ENCODE assay signal across 10 mouse cellular contexts in the genomic region with DNA sequence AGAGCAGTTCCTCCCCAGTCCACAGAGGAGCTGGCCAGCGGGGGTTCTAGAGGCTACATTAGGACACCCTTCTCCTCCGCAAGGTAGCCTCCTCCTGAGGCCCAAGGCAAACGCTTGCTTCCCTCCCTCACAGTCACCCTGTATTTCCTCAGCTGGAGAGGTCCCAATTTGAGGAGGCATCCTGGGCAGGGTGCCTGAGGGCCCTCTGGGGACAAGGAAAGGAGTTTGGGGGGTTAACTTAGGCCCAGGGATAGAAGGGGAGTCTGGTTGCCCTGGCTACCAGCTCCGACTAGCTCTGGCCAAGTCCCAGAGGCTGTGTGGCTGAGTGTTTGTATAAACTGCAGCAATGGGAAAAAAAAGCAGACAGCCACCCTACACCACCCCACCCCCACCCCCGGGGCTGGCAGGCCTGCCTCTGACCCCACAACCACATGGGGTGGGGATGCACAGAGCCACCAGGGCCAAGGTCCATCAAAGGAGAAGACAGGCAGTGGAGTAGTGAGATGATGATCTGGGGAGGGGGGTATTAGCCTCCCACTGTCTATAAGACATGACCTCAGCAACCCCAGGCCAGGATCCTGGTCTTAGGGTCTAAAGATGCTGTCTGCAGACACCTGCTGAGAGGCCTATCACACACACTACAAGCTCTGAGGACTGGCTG. TPM values are rescaled to one million over a fixed set of nuclear protein-coding genes. Genes with fewer than 3 reads are reported as not detected.
DNase-seq lines count a peak whose midpoint lies in the region; ATAC-seq lines count a peak whose summit lies in the region.
"Had no signal": no experiment of that assay in that cellular context is flagged by ENCODE, and none has a peak within 500 bp of the region (broad histone marks: within the 10 kb centered on the region; RNA-seq: fewer than 3 reads in every experiment).

No protein-coding gene starts in this region.

- no peaks in the 10 kb centered on the region for H3K36me3 ChIP-seq in heart, embryonic 12.5 days
- H3K36me3 ChIP-seq in embryonic facial prominence, embryonic 11.5 days (replicated peaks; ENCODE audit: control insufficient read depth, insufficient read depth, low read depth, low read length) = no peaks in the 10 kb centered on the region
- peaks cover 7% of the 10 kb centered on the region; the same call in 1 of the 2 replicates for H3K36me3 ChIP-seq in limb, embryonic 12.5 days
- peaks cover 3% of the 10 kb centered on the region; the same call in 1 of the 2 replicates for H3K36me3 ChIP-seq in midbrain, embryonic 14.5 days (ENCODE audit: control insufficient read depth, insufficient read depth, low read length)

- no peaks in the 10 kb centered on the region; the same call in 1 of the 2 replicates for H3K27me3 ChIP-seq in heart, embryonic 12.5 days (replicated peaks)
- H3K27me3 ChIP-seq in embryonic facial prominence, embryonic 11.5 days (ENCODE audit: control insufficient read depth, insufficient read depth, low read length) = no peaks in the 10 kb centered on the region
- H3K27me3 ChIP-seq in limb, embryonic 12.5 days = no peaks in the 10 kb centered on the region
- no peaks in the 10 kb centered on the region for H3K27me3 ChIP-seq in midbrain, embryonic 14.5 days (ENCODE audit: control insufficient read depth, insufficient read depth, low read length)

- no peaks in the 10 kb centered on the region for H3K9me3 ChIP-seq in heart, embryonic 12.5 days (replicated peaks)
- no peaks in the 10 kb centered on the region for H3K9me3 ChIP-seq in embryonic facial prominence, embryonic 11.5 days (replicated peaks; ENCODE audit: control insufficient read depth, low read length)
- H3K9me3 ChIP-seq in limb, embryonic 12.5 days = no peaks in the 10 kb centered on the region
- no peaks in the 10 kb centered on the region for H3K9me3 ChIP-seq in midbrain, embryonic 14.5 days (ENCODE audit: control insufficient read depth, low read length)

- DNase-seq in heart, adult 8-10 months (ENCODE audit: low spot score) = no peak
- no peak for DNase-seq in embryonic facial prominence, embryonic 11.5 days (ENCODE audit: low spot score)
- peak; percentile 41 for DNase-seq in midbrain, embryonic 14.5 days
- DNase-seq in spleen, postnatal 36 days (ENCODE audit: low spot score in 2 of 2) = no peak
- no peak for DNase-seq in gastrocnemius, adult 18-20 months (ENCODE audit: low spot score)
- DNase-seq in left cerebral cortex, postnatal 4 days = no peak

- peak overlapping the region; percentile 46; the same call in 1 of the 2 replicates for H3K9ac ChIP-seq in heart, embryonic 12.5 days
- 0 out of 2 replicates have a peak overlapping the region, but pooled peaks have one; percentile 15 for H3K9ac ChIP-seq in embryonic facial prominence, embryonic 11.5 days (replicated peaks; ENCODE audit: low read length)
- peak overlapping the region; percentile 54 for H3K9ac ChIP-seq in limb, embryonic 12.5 days (replicated peaks)
- H3K9ac ChIP-seq in midbrain, embryonic 14.5 days (replicated peaks; ENCODE audit: low read length) = no peak overlapping the region

- H3K4me2 ChIP-seq in heart, embryonic 12.5 days = no peak overlapping the region
- no peak overlapping the region; the same call in 1 of the 2 replicates for H3K4me2 ChIP-seq in embryonic facial prominence, embryonic 11.5 days (ENCODE audit: low read depth, low read length)
- H3K4me2 ChIP-seq in limb, embryonic 12.5 days = peak overlapping the region; percentile 21
- H3K4me2 ChIP-seq in midbrain, embryonic 14.5 days (ENCODE audit: low read length) = no peak overlapping the region

- 45% methylated on average over 5 of the region's 5 CpGs for WGBS in heart, embryonic 12.5 days
- WGBS in embryonic facial prominence, embryonic 11.5 days = 31% methylated on average over 5 of the region's 5 CpGs
- WGBS in limb, embryonic 12.5 days = 33% methylated on average over 5 of the region's 5 CpGs
- WGBS in midbrain, embryonic 14.5 days = 45% methylated on average over 5 of the region's 5 CpGs

- no peak overlapping the region for H3K4me3 ChIP-seq in heart, embryonic 12.5 days
- H3K4me3 ChIP-seq in embryonic facial prominence, embryonic 11.5 days (ENCODE audit: low read depth, low read length) = no peak overlapping the region
- no peak overlapping the region for H3K4me3 ChIP-seq in limb, embryonic 12.5 days (replicated peaks)
- no peak overlapping the region for H3K4me3 ChIP-seq in midbrain, embryonic 14.5 days (replicated peaks; ENCODE audit: low read depth, low read length)

- intact Hi-C loops in left cerebral cortex, postnatal 4 days (cut with DNase I) = loop anchor here (5.0 kb wide), 1 partner anchor 102 kb away; no protein-coding TSS in a partner anchor

- H3K27ac ChIP-seq in heart, embryonic 12.5 days (ENCODE audit: poor library complexity, severe bottlenecking) = 0 out of 2 replicates have a peak overlapping the region, but pooled peaks have one; percentile 26
- H3K27ac ChIP-seq in embryonic facial prominence, embryonic 11.5 days (replicated peaks; ENCODE audit: low read depth, low read length) = no peak overlapping the region
- H3K27ac ChIP-seq in limb, embryonic 12.5 days = peak overlapping the region; percentile 26
- H3K27ac ChIP-seq in midbrain, embryonic 14.5 days (replicated peaks; ENCODE audit: low read depth, low read length) = no peak overlapping the region; the same call in 1 of the 2 replicates

- no peak for ATAC-seq in heart, embryonic 12.5 days (ENCODE audit: insufficient number of reproducible peaks, low FRiP score)
- ATAC-seq in embryonic facial prominence, embryonic 11.5 days (replicated peaks; ENCODE audit: insufficient number of reproducible peaks, low FRiP score, low TSS enrichment, low read depth) = peak; percentile 11; the same call in 1 of the 2 replicates
- no peak for ATAC-seq in limb, embryonic 12.5 days (ENCODE audit: insufficient number of reproducible peaks, insufficient read depth, low FRiP score, low TSS enrichment, low read depth)
- ATAC-seq in midbrain, embryonic 14.5 days (ENCODE audit: low FRiP score, low TSS enrichment) = no peak; the same call in 1 of the 2 replicates

- H3K4me1 ChIP-seq in heart, embryonic 12.5 days (replicated peaks) = peaks cover 22% of the 10 kb centered on the region
- peaks cover 8% of the 10 kb centered on the region for H3K4me1 ChIP-seq in embryonic facial prominence, embryonic 11.5 days (ENCODE audit: control insufficient read depth, insufficient read depth, low read length)
- peaks cover 18% of the 10 kb centered on the region for H3K4me1 ChIP-seq in limb, embryonic 12.5 days (replicated peaks)
- no peaks in the 10 kb centered on the region for H3K4me1 ChIP-seq in midbrain, embryonic 14.5 days (ENCODE audit: control insufficient read depth, insufficient read depth, low read length)

RNA-seq across cellular contexts. Expression of a gene that starts 12.5 kb away (rescaled TPM):
- polyA plus RNA-seq in heart, embryonic 12.5 days (2016; fragmentation: Nextera tagmentation; extraction: Ambion mirVana) = 8.2 and 8.5 TPM in 2 replicates
- 10 to 100 TPM; 43.1 to 55.6 (median 47.0) TPM for total RNA-seq in heart, adult 8-10 months (2022)
- 1.6 and 1.7 TPM in 2 replicates for polyA plus RNA-seq in embryonic facial prominence, embryonic 11.5 days (2014; fragmentation: Nextera tagmentation; extraction: Ambion mirVana)
- polyA plus RNA-seq in limb, embryonic 12.5 days (2016; fragmentation: Nextera tagmentation; extraction: Ambion mirVana) = 1.7 and 2.3 TPM in 2 replicates
- 1.2 and 1.8 TPM in 2 replicates for polyA plus RNA-seq in midbrain, embryonic 14.5 days (2014; fragmentation: Nextera tagmentation; extraction: Ambion mirVana)
- 10 to 100 TPM; 21.8 to 28.9 TPM for total RNA-seq in gastrocnemius, adult 18-20 months (2021)
- total RNA-seq in left cerebral cortex, postnatal 4 days (2021) = 1 to 10 TPM; 2.2 to 2.5 TPM

RNA-seq across cellular contexts. Expression of a gene that starts 12.6 kb away (rescaled TPM):
- polyA plus RNA-seq in heart, embryonic 12.5 days (2016; fragmentation: Nextera tagmentation; extraction: Ambion mirVana) = not detected in 2 replicates
- total RNA-seq in heart, adult 8-10 months (2022) = not detected
- polyA plus RNA-seq in embryonic facial prominence, embryonic 11.5 days (2014; fragmentation: Nextera tagmentation; extraction: Ambion mirVana) = 0.41 and 0.46 TPM in 2 replicates
- 0.90 and 1.0 TPM in 2 replicates for polyA plus RNA-seq in limb, embryonic 12.5 days (2016; fragmentation: Nextera tagmentation; extraction: Ambion mirVana)
- polyA plus RNA-seq in midbrain, embryonic 14.5 days (2014; fragmentation: Nextera tagmentation; extraction: Ambion mirVana) = not detected in 2 replicates
- total RNA-seq in gastrocnemius, adult 18-20 months (2021) = not detected
- total RNA-seq in left cerebral cortex, postnatal 4 days (2021) = not detected
- total RNA-seq: heart, postnatal 14 days; MEL had no signal

RNA-seq across cellular contexts. Expression of a gene that starts 13.8 kb away (rescaled TPM):
- 66.2 and 72.6 TPM in 2 replicates for polyA plus RNA-seq in heart, embryonic 12.5 days (2016; fragmentation: Nextera tagmentation; extraction: Ambion mirVana)
- 100 to 1,000 TPM in 3 of 4 experiments, 10 to 100 TPM in 1; 96.9 to 114 (median 106) TPM for total RNA-seq in heart, adult 8-10 months (2022)
- polyA plus RNA-seq in embryonic facial prominence, embryonic 11.5 days (2014; fragmentation: Nextera tagmentation; extraction: Ambion mirVana) = 116 and 123 TPM in 2 replicates
- 118 and 121 TPM in 2 replicates for polyA plus RNA-seq in limb, embryonic 12.5 days (2016; fragmentation: Nextera tagmentation; extraction: Ambion mirVana)
- polyA plus RNA-seq in midbrain, embryonic 14.5 days (2014; fragmentation: Nextera tagmentation; extraction: Ambion mirVana) = 129 and 130 TPM in 2 replicates
- 10 to 100 TPM; 55.0 to 68.4 TPM for total RNA-seq in gastrocnemius, adult 18-20 months (2021)
- total RNA-seq in left cerebral cortex, postnatal 4 days (2021) = 10 to 100 TPM; 87.8 to 89.3 TPM

RNA-seq across cellular contexts. Expression of a gene that starts 39.6 kb away (rescaled TPM):
- polyA plus RNA-seq in heart, embryonic 12.5 days (2016; fragmentation: Nextera tagmentation; extraction: Ambion mirVana) = 1.1 and 2.1 TPM in 2 replicates
- total RNA-seq in heart, adult 8-10 months (2022) = 1 to 10 TPM; 2.1 to 4.2 (median 2.9) TPM
- polyA plus RNA-seq in embryonic facial prominence, embryonic 11.5 days (2014; fragmentation: Nextera tagmentation; extraction: Ambion mirVana) = 1.6 and 1.7 TPM in 2 replicates
- polyA plus RNA-seq in limb, embryonic 12.5 days (2016; fragmentation: Nextera tagmentation; extraction: Ambion mirVana) = 0.77 and 1.1 TPM in 2 replicates
- polyA plus RNA-seq in midbrain, embryonic 14.5 days (2014; fragmentation: Nextera tagmentation; extraction: Ambion mirVana) = 38.6 and 64.0 TPM in 2 replicates
- 1 to 10 TPM in 1 of 2 experiments, under 1 TPM in 1; 0.66 to 1.4 TPM for total RNA-seq in gastrocnemius, adult 18-20 months (2021)
- 100 to 1,000 TPM; 219 to 247 TPM for total RNA-seq in left cerebral cortex, postnatal 4 days (2021)

RNA-seq across cellular contexts. Expression of a gene that starts 40.0 kb away (rescaled TPM):
- 0.10 and 0.36 TPM in 2 replicates for polyA plus RNA-seq in heart, embryonic 12.5 days (2016; fragmentation: Nextera tagmentation; extraction: Ambion mirVana)
- total RNA-seq in heart, adult 8-10 months (2022) = 1 to 10 TPM in 1 of 4 experiments, under 1 TPM in 3; 0.49 to 1.2 (median 0.72) TPM
- 0.18 and 0.27 TPM in 2 replicates for polyA plus RNA-seq in embryonic facial prominence, embryonic 11.5 days (2014; fragmentation: Nextera tagmentation; extraction: Ambion mirVana)
- 1.5 and 1.7 TPM in 2 replicates for polyA plus RNA-seq in limb, embryonic 12.5 days (2016; fragmentation: Nextera tagmentation; extraction: Ambion mirVana)
- 0.29 and 0.58 TPM in 2 replicates for polyA plus RNA-seq in midbrain, embryonic 14.5 days (2014; fragmentation: Nextera tagmentation; extraction: Ambion mirVana)
- under 1 TPM; 0.12 to 0.21 TPM for total RNA-seq in gastrocnemius, adult 18-20 months (2021)
- not detected for total RNA-seq in left cerebral cortex, postnatal 4 days (2021)

Comparison
In these comparisons a context has a peak if more than half of its experiments do, and no peak if none do; other contexts are left out.
1. H3K27ac ChIP-seq: peak in heart, embryonic 12.5 days (single experiment) and limb, embryonic 12.5 days (single experiment); none in embryonic facial prominence, embryonic 11.5 days (single experiment) and midbrain, embryonic 14.5 days (single experiment).